Mouse (Mus musculus): ENCODE measurements around the gene Eps15. TPM values are rescaled to one million over a fixed set of nuclear protein-coding genes. Genes with fewer than 3 reads are reported as not detected.

Gene Eps15
- 26.4 and 27.9 TPM in 2 replicates for polyA plus RNA-seq (2015; fragmentation: Nextera tagmentation; extraction: Ambion mirVana)

GRCm38 (mm10) chr4:109279689-109280458 lies at the start of gene Eps15:
Gene Eps15, plus strand, starts transcription at chr4:109280268.
- ATAC-seq = peak; percentile 98
- Histone ChIP-seq H3K9ac (ENCODE audit: low read depth, low read length) (peak within 1 kb of the TSS; percentile 90), H3K9me3 (ENCODE audit: control insufficient read depth, low read length) (no peaks in the 10 kb centered on the region), H3K4me2 (ENCODE audit: low read depth, low read length) (peak within 1 kb of the TSS; percentile 87), H3K27ac (ENCODE audit: low read length) (peak within 1 kb of the TSS; percentile 79), H3K36me3 (ENCODE audit: control insufficient read depth, insufficient read depth, low read length) (no peaks in the 10 kb centered on the region), H3K4me3 (ENCODE audit: low read length) (peak within 1 kb of the TSS; percentile 93), H3K27me3 (replicated peaks; ENCODE audit: control insufficient read depth, insufficient read depth, low read length) (no peaks in the 10 kb centered on the region), H3K4me1 (ENCODE audit: control insufficient read depth, insufficient read depth, low read length) (peaks cover 8% of the 10 kb centered on the region)
- WGBS = 2% methylated on average over 32 of the region's 44 CpGs

DNA sequence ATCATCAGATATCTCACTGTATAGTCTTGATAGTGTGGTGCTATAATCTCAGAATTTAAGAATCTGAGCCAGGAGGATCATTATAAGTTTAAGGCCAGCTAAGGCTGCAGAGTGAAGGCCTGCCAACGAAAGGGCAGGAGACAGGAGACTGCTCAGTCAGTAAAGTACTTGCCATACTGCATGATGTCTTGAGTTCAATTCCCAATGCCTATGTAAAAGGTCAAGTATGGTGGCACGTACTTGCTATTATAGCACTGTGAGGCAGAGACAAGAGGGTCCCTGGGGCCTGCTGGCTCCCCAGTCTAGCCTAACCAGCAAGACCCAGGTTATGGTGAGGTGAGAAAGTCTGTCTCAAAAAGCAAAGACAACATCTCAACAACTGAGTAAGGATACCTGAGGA lies 45.9 kb upstream of the Eps15 start, which contains the start of gene Calr4:
TSS of gene Calr4 (plus strand) at position 301 of the 400 bp plus-strand sequence.
- H3K4me3 ChIP-seq (ENCODE audit: low read length) = no peak within 1 kb of the TSS
- H3K4me1 ChIP-seq (ENCODE audit: control insufficient read depth, insufficient read depth, low read length) = no peaks in the 10 kb centered on the region
- no peak within 1 kb of the TSS for H3K9ac ChIP-seq (ENCODE audit: low read depth, low read length)
- no peak for ATAC-seq
- H3K36me3 ChIP-seq (ENCODE audit: control insufficient read depth, insufficient read depth, low read length) = no peaks in the 10 kb centered on the region
- no peaks in the 10 kb centered on the region for H3K9me3 ChIP-seq (ENCODE audit: control insufficient read depth, low read length)
- 84% methylated on average over 2 of the region's 2 CpGs for WGBS
- H3K27me3 ChIP-seq (replicated peaks; ENCODE audit: control insufficient read depth, insufficient read depth, low read length) = no peaks in the 10 kb centered on the region
- no peak within 1 kb of the TSS for H3K27ac ChIP-seq (ENCODE audit: low read length)
- no peak within 1 kb of the TSS for H3K4me2 ChIP-seq (ENCODE audit: low read depth, low read length)

DNA sequence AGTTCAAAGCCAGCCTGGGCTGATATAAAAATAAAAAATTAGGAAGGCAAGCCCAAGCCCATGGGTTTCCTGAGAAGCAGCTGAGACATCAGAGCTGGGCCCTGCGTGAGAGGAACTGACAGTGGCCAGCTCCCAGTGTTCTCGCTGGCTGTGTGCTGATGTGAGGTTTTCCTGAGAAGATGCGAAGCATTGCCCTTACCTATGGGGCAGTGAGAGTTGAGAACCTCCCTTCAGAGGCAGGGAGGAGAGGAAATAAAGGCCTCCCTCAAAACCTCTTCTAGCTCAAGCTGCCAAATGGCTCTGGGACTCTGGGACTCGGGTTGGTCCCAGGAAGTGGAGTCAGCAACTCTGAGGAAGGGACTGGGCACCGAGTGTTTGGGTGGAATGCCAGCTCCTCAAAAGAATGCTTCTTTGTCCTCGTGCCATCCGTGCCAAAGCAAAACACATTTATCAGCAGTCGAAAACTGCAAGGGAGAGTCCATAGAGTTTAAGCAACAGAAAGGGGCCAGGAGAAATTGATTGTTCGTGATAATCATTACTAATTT lies 45.2 kb upstream of the Eps15 start:
- H3K9me3 ChIP-seq (ENCODE audit: control insufficient read depth, low read length) = no peaks in the 10 kb centered on the region
- no peak overlapping the region for H3K9ac ChIP-seq (ENCODE audit: low read depth, low read length)
- no peaks in the 10 kb centered on the region for H3K4me1 ChIP-seq (ENCODE audit: control insufficient read depth, insufficient read depth, low read length)
- H3K27ac ChIP-seq (ENCODE audit: low read length) = no peak overlapping the region
- ATAC-seq = no peak
- H3K4me3 ChIP-seq (ENCODE audit: low read length) = no peak overlapping the region
- no peak overlapping the region for H3K4me2 ChIP-seq (ENCODE audit: low read depth, low read length)
- 69% methylated on average over 9 of the region's 9 CpGs for WGBS
- H3K36me3 ChIP-seq (ENCODE audit: control insufficient read depth, insufficient read depth, low read length) = no peaks in the 10 kb centered on the region
- H3K27me3 ChIP-seq (replicated peaks; ENCODE audit: control insufficient read depth, insufficient read depth, low read length) = no peaks in the 10 kb centered on the region

- 71% methylated on average over 7 of the region's 7 CpGs for WGBS
- Histone ChIP-seq H3K36me3 (ENCODE audit: control insufficient read depth, insufficient read depth, low read length) (no peaks in the 10 kb centered on the region), H3K9me3 (ENCODE audit: control insufficient read depth, low read length) (no peaks in the 10 kb centered on the region), H3K4me1 (ENCODE audit: control insufficient read depth, insufficient read depth, low read length) (no peaks in the 10 kb centered on the region), H3K4me3 (ENCODE audit: low read length) (no peak overlapping the region), H3K9ac (ENCODE audit: low read depth, low read length) (no peak overlapping the region), H3K27ac (ENCODE audit: low read length) (no peak overlapping the region), H3K27me3 (replicated peaks; ENCODE audit: control insufficient read depth, insufficient read depth, low read length) (no peaks in the 10 kb centered on the region), H3K4me2 (ENCODE audit: low read depth, low read length) (no peak overlapping the region)
- ATAC-seq = no peak
Observed at GRCm38 (mm10) chr4:109236186-109236879, 43.7 kb upstream of the Eps15 start.

DNA sequence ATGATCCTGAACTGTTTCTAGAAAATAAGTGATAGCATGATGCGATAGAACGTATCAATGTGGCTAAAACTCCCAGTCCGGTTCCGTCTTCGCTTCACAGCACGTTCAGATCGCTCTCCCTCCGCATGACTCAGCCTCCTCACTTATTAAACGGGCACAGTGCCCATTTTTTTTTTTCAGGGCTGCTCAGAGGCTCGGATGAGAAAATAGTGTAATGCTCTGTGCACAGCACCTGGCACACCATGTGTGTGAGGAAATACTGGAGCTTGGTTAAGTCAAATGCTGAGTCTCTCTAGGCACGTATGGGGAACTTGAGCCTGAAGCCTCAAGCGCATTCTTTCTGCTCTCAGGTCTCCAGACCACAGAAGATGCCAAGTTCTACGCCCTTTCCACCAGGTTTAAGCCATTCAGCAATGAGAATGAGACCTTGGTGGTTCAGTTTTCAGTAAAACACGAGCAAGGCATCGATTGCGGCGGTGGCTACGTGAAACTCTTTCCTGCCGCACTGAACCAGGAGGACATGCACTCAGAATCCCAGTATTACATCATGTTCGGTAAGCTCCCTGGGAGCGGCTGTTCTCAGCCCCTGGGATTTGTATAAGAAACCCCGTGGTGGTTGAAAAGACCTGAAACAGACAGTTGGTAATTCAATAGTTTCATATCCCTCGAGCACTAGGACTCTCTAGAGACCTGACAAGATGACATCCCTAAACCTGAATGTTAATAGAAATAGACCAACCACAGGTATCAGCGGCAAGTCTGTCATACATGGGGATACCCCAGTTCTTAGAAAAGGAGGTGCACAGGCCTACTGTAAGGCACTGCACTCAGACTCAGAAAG lies 41.4 kb upstream of the Eps15 start:
- H3K4me2 ChIP-seq (ENCODE audit: low read depth, low read length) = no peak overlapping the region
- H3K36me3 ChIP-seq (ENCODE audit: control insufficient read depth, insufficient read depth, low read length) = no peaks in the 10 kb centered on the region
- no peak for ATAC-seq
- no peaks in the 10 kb centered on the region for H3K27me3 ChIP-seq (replicated peaks; ENCODE audit: control insufficient read depth, insufficient read depth, low read length)
- H3K27ac ChIP-seq (ENCODE audit: low read length) = no peak overlapping the region
- no peak overlapping the region for H3K4me3 ChIP-seq (ENCODE audit: low read length)
- no peaks in the 10 kb centered on the region for H3K4me1 ChIP-seq (ENCODE audit: control insufficient read depth, insufficient read depth, low read length)
- no peak overlapping the region for H3K9ac ChIP-seq (ENCODE audit: low read depth, low read length)
- 78% methylated on average over 24 of the region's 24 CpGs for WGBS
- H3K9me3 ChIP-seq (ENCODE audit: control insufficient read depth, low read length) = no peaks in the 10 kb centered on the region

DNA sequence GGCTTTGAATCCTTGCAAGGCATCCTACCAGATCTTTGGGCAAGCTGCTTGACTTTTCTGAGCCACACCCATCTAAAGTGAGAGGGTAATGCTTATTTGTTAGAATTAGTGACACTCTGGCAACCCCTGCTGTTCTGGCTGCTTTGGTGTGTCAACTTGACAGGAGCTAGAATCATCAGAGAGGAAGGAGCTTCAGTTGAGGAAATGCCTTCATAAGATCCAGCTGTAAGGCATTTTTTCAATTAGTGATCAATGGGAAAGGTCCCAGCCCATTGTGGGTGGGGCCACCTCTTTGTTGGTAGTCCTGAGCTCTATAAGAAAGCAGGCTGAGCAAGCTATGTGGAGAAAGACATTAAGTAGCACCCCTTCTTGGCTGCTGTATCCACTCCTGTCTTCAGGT lies 38.8 kb upstream of the Eps15 start:
- Histone ChIP-seq H3K27ac (ENCODE audit: low read length) (no peak overlapping the region), H3K4me2 (ENCODE audit: low read depth, low read length) (no peak overlapping the region), H3K4me3 (ENCODE audit: low read length) (no peak overlapping the region), H3K4me1 (ENCODE audit: control insufficient read depth, insufficient read depth, low read length) (no peaks in the 10 kb centered on the region), H3K9ac (ENCODE audit: low read depth, low read length) (no peak overlapping the region), H3K9me3 (ENCODE audit: control insufficient read depth, low read length) (no peaks in the 10 kb centered on the region), H3K36me3 (ENCODE audit: control insufficient read depth, insufficient read depth, low read length) (no peaks in the 10 kb centered on the region), H3K27me3 (replicated peaks; ENCODE audit: control insufficient read depth, insufficient read depth, low read length) (no peaks in the 10 kb centered on the region)
- no peak for ATAC-seq

GRCm38 (mm10) chr4:109241934-109242333 lies 38.1 kb upstream of the Eps15 start:
- no peak for ATAC-seq
- no peak overlapping the region for H3K4me3 ChIP-seq (ENCODE audit: low read length)
- H3K4me2 ChIP-seq (ENCODE audit: low read depth, low read length) = no peak overlapping the region
- H3K4me1 ChIP-seq (ENCODE audit: control insufficient read depth, insufficient read depth, low read length) = no peaks in the 10 kb centered on the region
- H3K27ac ChIP-seq (ENCODE audit: low read length) = no peak overlapping the region
- no peak overlapping the region for H3K9ac ChIP-seq (ENCODE audit: low read depth, low read length)
- no peaks in the 10 kb centered on the region for H3K27me3 ChIP-seq (replicated peaks; ENCODE audit: control insufficient read depth, insufficient read depth, low read length)
- WGBS = 56% methylated on average over 4 of the region's 4 CpGs
- H3K36me3 ChIP-seq (ENCODE audit: control insufficient read depth, insufficient read depth, low read length) = no peaks in the 10 kb centered on the region
- no peaks in the 10 kb centered on the region for H3K9me3 ChIP-seq (ENCODE audit: control insufficient read depth, low read length)

GRCm38 (mm10) chr4:109244506-109244905 lies 35.6 kb upstream of the Eps15 start:
- Histone ChIP-seq H3K27me3 (replicated peaks; ENCODE audit: control insufficient read depth, insufficient read depth, low read length) (no peaks in the 10 kb centered on the region), H3K4me3 (ENCODE audit: low read length) (no peak overlapping the region), H3K4me2 (ENCODE audit: low read depth, low read length) (no peak overlapping the region), H3K27ac (ENCODE audit: low read length) (no peak overlapping the region), H3K36me3 (ENCODE audit: control insufficient read depth, insufficient read depth, low read length) (no peaks in the 10 kb centered on the region), H3K9ac (ENCODE audit: low read depth, low read length) (no peak overlapping the region), H3K9me3 (ENCODE audit: control insufficient read depth, low read length) (no peaks in the 10 kb centered on the region), H3K4me1 (ENCODE audit: control insufficient read depth, insufficient read depth, low read length) (no peaks in the 10 kb centered on the region)
- no peak for ATAC-seq
- 79% methylated on average over 7 of the region's 7 CpGs for WGBS
